Mouse (Mus musculus): ENCODE results near the gene Rft1.

- no peak for TF ChIP-seq CTCF (conservative IDR thresholded peaks at IDR 0.05; ENCODE audit: low read length)
- TF ChIP-seq NANOG (IDR thresholded peaks at IDR 0.05; ENCODE audit: borderline replicate concordance, low read length), result no peak
- TF ChIP-seq POU5F1 (IDR thresholded peaks at IDR 0.05; ENCODE audit: borderline replicate concordance, low read length), result no peak
Measured at GRCm38 (mm10) chr14:30722406-30722805, 68.2 kb downstream of the Rft1 start.

Data from E14TG2a.4 (cell line).